Mouse (Mus musculus) kidney, postnatal 25 days (tissue): ENCODE data around the gene Dph1.
A peak's percentile ranks its signal among the peaks of the same experiment; 100 is the strongest.

Source experiments
- DNase-seq, 2 experiments: peaks; one replicate each; pipeline ENCODE4 v3.0.0; 2021; ENCODE audit warnings: mixed read lengths in 2 of 2

Gene Dph1

GRCm38 (mm10) chr11:75133391-75133790, 57.6 kb downstream of the Dph1 start:
- no peak for DNase-seq

DNA sequence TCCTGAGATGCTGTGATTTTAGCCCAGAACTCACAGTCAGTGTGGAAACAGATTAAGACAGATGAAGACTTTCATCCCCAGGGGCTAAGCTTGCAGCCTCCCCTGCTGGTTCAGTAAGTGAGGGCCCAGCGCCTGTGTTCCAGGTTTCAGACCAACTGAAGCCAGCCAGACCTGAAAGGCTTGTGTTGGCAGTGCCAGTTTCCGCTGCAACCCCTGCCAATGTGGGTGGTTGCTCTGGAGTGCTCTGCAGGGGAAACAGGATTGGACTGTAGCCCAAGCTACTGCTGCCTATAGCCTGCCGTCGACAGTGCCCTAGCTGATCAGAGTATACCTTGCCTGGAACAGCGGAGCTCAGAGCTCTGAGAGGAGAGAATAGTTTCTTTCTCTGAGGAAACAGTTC, 58.8 kb downstream of the Dph1 start:
- peak; percentile 66 to 85 for DNase-seq

DNA sequence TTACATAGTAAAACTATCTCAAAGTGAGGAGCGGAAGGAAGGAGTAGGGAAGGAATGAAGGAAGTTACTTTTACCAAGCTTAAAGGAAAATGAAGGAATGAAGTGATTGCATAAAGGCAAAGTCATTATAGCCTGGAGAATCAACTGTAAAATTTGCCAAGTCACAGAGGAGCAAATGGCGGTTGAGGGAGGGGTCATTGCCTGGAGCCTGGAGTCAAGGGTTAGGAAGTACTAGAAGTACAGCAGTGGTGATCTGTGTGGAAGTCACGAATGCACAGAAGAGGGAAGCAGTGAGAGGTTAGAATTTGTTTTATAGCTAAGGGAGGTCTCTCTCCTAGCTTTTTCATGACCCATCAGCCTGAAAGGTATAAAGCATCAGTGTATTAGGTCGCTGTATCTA, 59.7 kb downstream of the Dph1 start:
- no peak for DNase-seq

DNA sequence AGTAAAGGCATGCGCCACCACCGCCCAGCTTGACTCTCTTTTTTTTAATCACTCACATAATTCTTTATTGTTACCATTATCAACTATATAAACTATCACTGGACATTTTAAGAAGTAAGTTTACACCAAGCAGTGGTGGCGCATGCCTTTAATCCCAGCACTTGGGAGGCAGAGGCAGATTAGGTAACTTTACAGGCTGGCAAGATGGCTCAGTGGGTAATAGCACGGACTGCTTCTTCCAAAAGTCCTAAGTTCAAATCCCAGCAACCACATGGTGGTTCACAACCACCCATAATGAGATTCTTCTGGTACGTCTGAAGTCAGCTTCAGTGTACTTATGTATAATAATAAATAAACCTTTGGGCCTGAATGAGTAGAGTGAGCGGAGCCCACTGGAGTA, 61.6 kb downstream of the Dph1 start:
- DNase-seq: no peak
